Mouse (Mus musculus) liver, adult 2 months (tissue): ENCODE results near the gene Myh9. TPM values are rescaled to one million over a fixed set of nuclear protein-coding genes. Genes with fewer than 3 reads are reported as not detected.
"Not testable (repeated sequence)": the region's sequence is repeated elsewhere in the genome, so short reads cannot be mapped to it uniquely, and the experiment has no call there.

ENCODE experiments used
- DNase-seq: peaks from one replicate; pipeline ENCODE4 v3.0.0-alpha.2; 2011; ENCODE audit warnings: low read depth, low spot score; ENCODE audit errors: extremely low read depth
- H3K27ac ChIP-seq: fragments of 200-500 bp; replicated peaks from 2 replicates; pipeline ENCODE4 v1.5.1; 2012; ENCODE audit warnings: low read depth, mild to moderate bottlenecking, control low read depth, inconsistent platforms, low read length; ENCODE audit not compliant: insufficient read depth
- H3K27me3 ChIP-seq: fragments of 200-500 bp; 2 replicates; pipeline ENCODE4 v1.6.1; 2012; ENCODE audit warnings: mild to moderate bottlenecking, moderate library complexity, low read length, inconsistent platforms; ENCODE audit not compliant: control insufficient read depth, insufficient read depth
- H3K36me3 ChIP-seq: fragments of 200-500 bp; 2 replicates; pipeline ENCODE4 v1.6.1; 2012; ENCODE audit warnings: low read length, inconsistent platforms; ENCODE audit not compliant: control insufficient read depth, insufficient read depth
- H3K4me1 ChIP-seq: fragments of 200-500 bp; 2 replicates; pipeline ENCODE4 v1.6.1; 2011; ENCODE audit warnings: low read length; ENCODE audit not compliant: control insufficient read depth, insufficient read depth
- H3K4me3 ChIP-seq: fragments of 200-500 bp; 2 replicates; pipeline ENCODE4 v1.5.1; 2011; ENCODE audit warnings: low read depth, mild to moderate bottlenecking, control low read depth, low read length, moderate library complexity; ENCODE audit not compliant: insufficient read depth
- H3K79me2 ChIP-seq: fragments of 200-500 bp; 2 replicates; pipeline ENCODE4 v1.6.1; 2012; ENCODE audit warnings: inconsistent platforms, mild to moderate bottlenecking, low read length, moderate library complexity; ENCODE audit not compliant: control insufficient read depth, insufficient read depth
- H3K9ac ChIP-seq: fragments of 200-500 bp; 2 replicates; pipeline ENCODE4 v1.6.1; 2012; ENCODE audit warnings: low read depth, mild to moderate bottlenecking, control low read depth, inconsistent platforms, low read length
- CTCF ChIP-seq: fragments of 200-500 bp; IDR thresholded peaks from 2 replicates; pipeline ENCODE4 v1.5.1; 2011; ENCODE audit warnings: low read depth, low read length, control low read depth
- POLR2A ChIP-seq: fragments of 200-500 bp; IDR thresholded peaks from 2 replicates; pipeline ENCODE4 v1.6.1; 2011; ENCODE audit warnings: low read length, control low read depth; ENCODE audit not compliant: insufficient read depth; ENCODE audit errors: extremely low read depth
- WGBS: fragments of 180-500 bp; shearing (Covaris S2); methylation state at CpG from one replicate; pipeline ENCODE4 v1.1.7; 2018; 5-methylcytosine and 5-hydroxymethylcytosine counted together
- polyA plus RNA-seq: library from polyadenylated mRNA; depleted of rRNA; stranded (reverse); fragments of >200 nt; gene quantifications from 2 replicates; pipeline ENCODE4 v1.2.3, GENCODE M21; 2012
- total RNA-seq: library from RNA; depleted of rRNA; stranded (reverse); fragments of >200 nt; gene quantifications from 2 replicates; pipeline ENCODE4 v1.2.3, GENCODE M21; 2014

Gene Myh9
- total and polyA plus RNA-seq, 2 experiments = 24.1 to 54.4 TPM

DNA sequence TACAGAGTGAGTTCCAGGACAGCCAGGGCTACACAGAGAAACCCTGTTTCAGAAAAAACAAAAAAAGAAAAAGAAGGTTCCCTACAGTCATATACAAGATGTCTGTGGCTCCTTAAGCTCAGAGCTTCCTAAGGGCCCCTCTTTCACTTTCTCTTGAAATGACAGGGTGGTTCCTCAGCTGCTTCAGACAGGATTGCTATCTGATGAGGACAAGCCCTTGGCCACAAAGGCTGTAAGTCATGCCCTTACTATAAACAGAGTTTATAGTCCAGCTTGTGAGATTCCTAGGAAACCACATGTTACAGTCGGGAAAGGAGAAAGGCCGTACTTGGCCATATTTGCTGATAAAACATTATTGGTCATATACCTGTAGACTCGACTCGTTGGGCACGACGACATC, 34.0 kb upstream of the Myh9 start:
- H3K27me3 ChIP-seq = no peaks in the 10 kb centered on the region
- H3K4me1 ChIP-seq = no peaks in the 10 kb centered on the region
- H3K9ac ChIP-seq = no peak overlapping the region
- no peak for DNase-seq
- H3K27ac ChIP-seq = no peak overlapping the region
- H3K79me2 ChIP-seq = no peaks in the 10 kb centered on the region
- TF ChIP-seq CTCF = no peak
- TF ChIP-seq POLR2A = no peak
- no peaks in the 10 kb centered on the region for H3K36me3 ChIP-seq
- no peak overlapping the region for H3K4me3 ChIP-seq
- WGBS = 94% methylated on average over 6 of the region's 6 CpGs

DNA sequence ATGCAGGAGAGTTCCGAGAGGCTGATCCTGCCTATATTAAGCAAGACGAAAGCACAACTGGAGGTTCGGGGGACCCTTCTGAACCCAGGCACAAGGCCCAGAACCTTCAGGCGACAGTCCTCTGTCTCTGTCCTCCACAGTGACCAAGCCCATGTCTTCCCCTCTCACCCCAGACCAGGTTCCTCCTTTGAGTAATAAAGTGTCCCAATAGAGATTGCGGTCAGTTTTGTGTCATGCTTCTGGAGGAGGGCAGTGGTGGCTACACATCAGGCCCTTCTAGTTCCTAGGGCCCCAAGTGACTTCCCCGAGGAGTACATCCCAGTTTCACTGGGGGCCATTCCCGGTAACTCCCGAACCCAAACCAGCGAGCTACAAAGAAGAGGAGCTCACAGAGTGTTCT, 32.8 kb upstream of the Myh9 start:
- H3K4me1 ChIP-seq = no peaks in the 10 kb centered on the region
- no peak overlapping the region for H3K4me3 ChIP-seq
- H3K9ac ChIP-seq = no peak overlapping the region
- H3K27me3 ChIP-seq = no peaks in the 10 kb centered on the region
- TF ChIP-seq CTCF (no peak), POLR2A (no peak)
- 89% methylated on average over 9 of the region's 9 CpGs for WGBS
- no peaks in the 10 kb centered on the region for H3K79me2 ChIP-seq
- no peak overlapping the region for H3K27ac ChIP-seq
- no peak for DNase-seq
- no peaks in the 10 kb centered on the region for H3K36me3 ChIP-seq

DNA sequence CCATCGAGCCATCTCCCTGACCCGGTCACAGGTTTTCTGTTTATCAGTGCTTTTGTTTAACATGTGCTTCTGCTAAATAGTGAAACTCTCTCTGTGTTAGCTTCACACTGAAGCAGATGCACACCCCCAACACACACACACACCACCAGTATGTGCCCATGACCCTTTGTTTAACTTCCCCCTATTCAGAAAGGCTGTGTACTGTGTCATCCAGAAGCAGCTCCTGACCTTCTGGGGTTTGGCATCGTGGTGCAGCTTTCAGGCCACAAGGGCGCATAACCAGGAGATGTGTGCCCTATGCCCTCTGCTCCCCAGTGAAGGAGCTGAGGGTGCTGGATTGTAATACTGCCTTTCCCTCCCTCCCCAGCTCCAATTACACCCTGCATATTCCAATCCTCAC, 32.3 kb upstream of the Myh9 start:
- 27% methylated on average over 4 of the region's 4 CpGs for WGBS
- Histone ChIP-seq H3K27ac (no peak overlapping the region), H3K79me2 (no peaks in the 10 kb centered on the region), H3K27me3 (no peaks in the 10 kb centered on the region), H3K4me1 (no peaks in the 10 kb centered on the region), H3K4me3 (no peak overlapping the region), H3K36me3 (no peaks in the 10 kb centered on the region), H3K9ac (no peak overlapping the region)
- no peak for DNase-seq
- TF ChIP-seq CTCF = no peak
- TF ChIP-seq POLR2A = no peak

DNA sequence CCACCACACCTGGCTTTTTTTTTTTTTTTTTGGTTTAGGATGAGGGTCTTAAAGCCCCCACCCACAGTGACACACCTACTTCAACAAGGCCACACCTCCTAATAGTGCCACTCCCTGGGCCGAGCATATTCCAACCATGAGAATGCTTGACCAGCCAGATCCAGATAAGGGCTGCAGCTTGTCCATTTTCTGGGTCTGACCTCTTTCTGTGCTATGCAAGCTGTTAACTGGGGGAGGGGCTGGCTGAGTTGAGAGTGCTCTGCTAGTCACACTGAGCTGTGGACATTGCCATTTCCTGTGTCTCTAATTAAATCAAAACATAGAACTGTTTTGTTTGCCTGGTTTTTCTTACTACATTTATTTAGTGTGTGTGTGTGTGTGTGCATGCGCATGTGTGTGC, 31.6 kb upstream of the Myh9 start:
- peak; percentile 26 for DNase-seq
- WGBS = 78% methylated on average over 2 of the region's 2 CpGs
- H3K79me2 ChIP-seq = no peaks in the 10 kb centered on the region

DNA sequence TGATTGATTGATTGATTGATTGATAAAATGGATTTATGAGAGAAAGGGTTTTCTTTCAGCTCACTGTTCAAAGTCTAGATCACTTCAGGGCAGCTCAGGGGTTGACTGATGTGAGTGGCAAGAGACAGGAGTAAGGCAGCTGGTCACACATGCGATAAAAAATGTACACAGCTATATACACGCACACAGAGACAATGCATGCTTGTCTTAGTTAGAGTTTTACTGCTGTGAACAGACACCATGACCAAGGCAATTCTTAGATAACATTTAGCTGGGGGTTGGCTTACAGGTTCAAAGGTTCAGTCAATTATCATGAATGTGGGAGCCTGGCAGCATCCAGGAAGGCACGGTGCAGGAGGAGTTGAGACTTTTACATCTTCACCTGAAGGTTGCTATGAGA, 31.0 kb upstream of the Myh9 start:
- no peak overlapping the region for H3K9ac ChIP-seq
- no peak overlapping the region for H3K4me3 ChIP-seq
- WGBS = 63% methylated on average over 3 of the region's 3 CpGs
- no peaks in the 10 kb centered on the region for H3K27me3 ChIP-seq
- H3K36me3 ChIP-seq = no peaks in the 10 kb centered on the region
- no peak for TF ChIP-seq CTCF
- TF ChIP-seq POLR2A = no peak
- H3K79me2 ChIP-seq = no peaks in the 10 kb centered on the region
- no peaks in the 10 kb centered on the region for H3K4me1 ChIP-seq
- no peak overlapping the region for H3K27ac ChIP-seq
- no peak for DNase-seq

More for the DNA sequence above, 31.6 kb upstream of the Myh9 start:
- H3K27ac ChIP-seq = no peak overlapping the region
- no peak for TF ChIP-seq POLR2A
- no peak for TF ChIP-seq CTCF
- no peaks in the 10 kb centered on the region for H3K27me3 ChIP-seq
- H3K4me3 ChIP-seq = no peak overlapping the region
- H3K9ac ChIP-seq = no peak overlapping the region
- no peaks in the 10 kb centered on the region for H3K36me3 ChIP-seq
- H3K4me1 ChIP-seq = no peaks in the 10 kb centered on the region

DNA sequence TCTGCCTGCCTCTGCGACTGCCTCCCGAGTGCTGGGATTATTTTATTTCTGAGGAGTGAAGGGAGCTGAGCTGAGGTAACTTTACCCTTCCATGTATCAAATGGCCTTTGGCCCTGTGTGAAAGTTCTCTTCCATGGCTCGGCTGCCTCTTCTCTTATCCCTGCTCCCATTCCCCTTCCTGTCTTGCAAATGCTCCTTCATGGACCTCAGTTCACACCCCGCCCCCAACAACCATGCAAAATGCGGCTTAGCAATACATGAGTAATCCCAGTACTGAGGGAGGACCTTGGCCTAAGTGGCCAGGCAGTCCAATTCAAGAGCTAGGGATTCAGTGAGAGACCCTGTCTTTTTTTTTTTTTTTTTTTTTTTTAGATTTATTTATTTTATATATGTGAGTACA, 26.4 kb upstream of the Myh9 start:
- no peaks in the 10 kb centered on the region for H3K36me3 ChIP-seq
- no peaks in the 10 kb centered on the region; the same call in 1 of the 2 replicates for H3K4me1 ChIP-seq
- WGBS = 90% methylated on average over 5 of the region's 5 CpGs
- no peaks in the 10 kb centered on the region for H3K79me2 ChIP-seq
- no peak overlapping the region for H3K27ac ChIP-seq
- no peak overlapping the region for H3K4me3 ChIP-seq
- TF ChIP-seq CTCF (no peak), POLR2A (no peak)
- DNase-seq = no peak
- H3K9ac ChIP-seq = no peak overlapping the region
- no peaks in the 10 kb centered on the region for H3K27me3 ChIP-seq

DNA sequence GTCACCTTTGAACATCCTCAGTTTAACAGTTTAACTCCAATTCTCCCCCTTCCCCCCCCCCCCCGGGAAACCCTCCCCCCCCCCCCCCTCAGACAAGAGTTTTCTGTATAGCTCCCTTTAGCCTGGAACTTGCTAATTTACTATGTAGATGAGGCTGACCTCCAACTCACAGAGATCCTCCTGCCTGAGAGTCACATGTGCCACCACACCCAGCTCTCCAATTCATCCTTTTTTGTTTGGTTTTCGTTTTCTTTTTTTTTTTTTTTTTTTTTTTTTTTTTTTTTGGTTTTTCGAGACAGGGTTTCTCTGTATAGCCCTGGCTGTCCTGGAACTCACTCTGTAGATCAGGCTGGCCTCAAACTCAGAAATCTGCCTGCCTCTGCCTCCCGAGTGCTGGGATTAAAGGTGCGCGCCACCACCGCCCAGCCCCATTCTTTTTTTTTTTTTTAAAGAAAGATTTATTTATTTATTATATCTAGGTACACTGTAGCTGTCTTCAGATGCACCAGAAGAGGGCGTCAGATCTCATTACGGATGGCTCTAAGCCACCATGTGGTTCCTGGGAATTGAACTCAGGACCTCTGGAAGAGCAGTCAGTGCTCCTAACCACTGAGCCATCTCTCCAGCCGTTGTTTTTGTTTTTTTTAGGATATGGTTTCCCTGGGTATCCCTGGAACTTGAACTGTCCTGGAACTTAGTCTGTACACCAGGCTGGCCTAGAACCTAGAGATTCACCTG, 25.4 kb upstream of the Myh9 start:
- H3K79me2 ChIP-seq, H3K27ac ChIP-seq, DNase-seq, H3K4me1 ChIP-seq, H3K4me3 ChIP-seq, H3K36me3 ChIP-seq, H3K27me3 ChIP-seq, H3K9ac ChIP-seq: not testable (repeated sequence)
- WGBS = 76% methylated on average over 9 of the region's 10 CpGs
